Mouse (Mus musculus) hindbrain, embryonic 11.5 days (tissue): ENCODE data around the gene Alkbh2. TPM values are rescaled to one million over a fixed set of nuclear protein-coding genes. Genes with fewer than 3 reads are reported as not detected.

ENCODE experiments used
- ATAC-seq: fragments of 200-750 bp; cut with Nextera tagmentation; 2 replicates; pipeline ENCODE4 v1.8.0; 2017; ENCODE audit warnings: mild to moderate bottlenecking, moderate TSS enrichment, moderate library complexity; ENCODE audit not compliant: low FRiP score
- DNase-seq: peaks from one replicate; pipeline ENCODE4 v3.0.0-alpha.2; 2015; ENCODE audit warnings: low spot score
- H3K27ac ChIP-seq: fragments of 300-500 bp; sonication (generic); 2 replicates; pipeline ENCODE4 v1.5.1; 2014; ENCODE audit warnings: mild to moderate bottlenecking, low read depth, low read length
- H3K27me3 ChIP-seq: fragments of 300-500 bp; sonication (generic); 2 replicates; pipeline ENCODE4 v1.6.1; 2014; ENCODE audit warnings: mild to moderate bottlenecking, low read length, moderate library complexity, mixed read lengths; ENCODE audit not compliant: control insufficient read depth, insufficient read depth
- H3K36me3 ChIP-seq: fragments of 300-500 bp; sonication (generic); 2 replicates; pipeline ENCODE4 v1.6.1; 2014; ENCODE audit warnings: mild to moderate bottlenecking, low read length, moderate library complexity, mixed read lengths; ENCODE audit not compliant: control insufficient read depth, insufficient read depth
- H3K4me1 ChIP-seq: fragments of 300-500 bp; sonication (generic); replicated peaks from 2 replicates; pipeline ENCODE4 v1.6.1; 2014; ENCODE audit warnings: low read length, mixed read lengths; ENCODE audit not compliant: control insufficient read depth, insufficient read depth
- H3K4me2 ChIP-seq: fragments of 300-500 bp; sonication (generic); replicated peaks from 2 replicates; pipeline ENCODE4 v1.6.1; 2014; ENCODE audit warnings: mild to moderate bottlenecking, low read depth, low read length
- H3K4me3 ChIP-seq: fragments of 300-500 bp; sonication (generic); 2 replicates; pipeline ENCODE4 v1.5.1; 2014; ENCODE audit warnings: low read depth, low read length
- H3K9ac ChIP-seq: fragments of 300-500 bp; sonication (generic); 2 replicates; pipeline ENCODE4 v1.6.1; 2014; ENCODE audit warnings: low read depth, low read length
- H3K9me3 ChIP-seq: fragments of 300-500 bp; sonication (generic); 2 replicates; pipeline ENCODE4 v1.6.1; 2016; ENCODE audit warnings: low read length; ENCODE audit not compliant: control insufficient read depth
- WGBS: fragments of 180-500 bp; shearing (Covaris S2); extraction: QIAGEN DNeasy Blood & Tissue Kit; methylation state at CpG from one replicate; pipeline ENCODE4 v1.1.7; 2014; 5-methylcytosine and 5-hydroxymethylcytosine counted together
- polyA plus RNA-seq: library from polyadenylated mRNA; unstranded; fragments of >200 nt; fragmentation: Nextera tagmentation; extraction: Ambion mirVana; gene quantifications from 2 replicates; pipeline ENCODE4 v1.2.1, GENCODE M21; 2014

Alkbh2 gene
- polyA plus RNA-seq, 1 experiment from 2014 or later = 9.4 TPM

GRCm38 (mm10) chr5:114119806-114120205, 8.2 kb downstream of the Alkbh2 start:
- Histone ChIP-seq H3K27me3 (no peaks in the 10 kb centered on the region), H3K9me3 (no peaks in the 10 kb centered on the region), H3K4me3 (no peak overlapping the region), H3K9ac (no peak overlapping the region), H3K27ac (no peak overlapping the region), H3K4me1 (no peaks in the 10 kb centered on the region), H3K4me2 (no peak overlapping the region), H3K36me3 (peaks cover 11% of the 10 kb centered on the region; the same call in 1 of the 2 replicates)
- no peak for DNase-seq
- no peak for ATAC-seq
- WGBS = 93% methylated on average over 4 of the region's 4 CpGs

GRCm38 (mm10) chr5:114116586-114116985, 11.4 kb downstream of the Alkbh2 start:
- H3K9me3 ChIP-seq = no peaks in the 10 kb centered on the region
- H3K4me3 ChIP-seq = no peak overlapping the region
- H3K36me3 ChIP-seq = 0 out of 2 replicates have a peak, but pooled peaks cover 4% of the 10 kb centered on the region
- no peak for ATAC-seq
- H3K9ac ChIP-seq = no peak overlapping the region
- no peaks in the 10 kb centered on the region for H3K27me3 ChIP-seq
- no peak for DNase-seq
- no peaks in the 10 kb centered on the region for H3K4me1 ChIP-seq
- no peak overlapping the region for H3K27ac ChIP-seq
- 88% methylated on average over 7 of the region's 7 CpGs for WGBS
- no peak overlapping the region for H3K4me2 ChIP-seq

DNA sequence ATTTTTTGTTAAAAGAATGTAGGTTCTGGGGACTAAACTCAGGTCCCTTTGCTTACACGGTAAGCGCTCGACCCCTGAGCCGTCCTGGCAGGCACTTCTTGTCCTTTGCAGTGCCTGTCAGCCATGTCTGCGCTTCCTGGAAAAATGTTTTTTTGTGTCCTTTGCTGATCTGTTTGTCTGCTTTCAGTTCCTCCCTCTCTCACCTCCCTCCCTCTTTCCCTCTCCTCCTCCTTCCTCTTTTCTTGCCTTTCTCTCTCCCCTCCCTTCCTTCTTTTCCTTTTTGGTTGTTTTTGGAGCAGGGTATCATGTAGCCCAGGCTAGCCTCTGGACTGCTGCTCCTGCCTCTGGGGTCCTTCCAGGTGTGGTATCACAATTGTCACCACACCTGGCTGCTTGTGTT, 13.0 kb downstream of the Alkbh2 start:
- Histone ChIP-seq H3K4me3 (no peak overlapping the region), H3K36me3 (no peaks in the 10 kb centered on the region), H3K9ac (no peak overlapping the region), H3K4me2 (no peak overlapping the region), H3K27ac (no peak overlapping the region), H3K4me1 (no peaks in the 10 kb centered on the region), H3K27me3 (no peaks in the 10 kb centered on the region), H3K9me3 (no peaks in the 10 kb centered on the region)
- WGBS = 84% methylated on average over 5 of the region's 5 CpGs
- ATAC-seq = no peak
- no peak for DNase-seq

GRCm38 (mm10) chr5:114113334-114113733, 14.7 kb downstream of the Alkbh2 start:
- Histone ChIP-seq H3K27ac (no peak overlapping the region), H3K27me3 (no peaks in the 10 kb centered on the region), H3K4me2 (no peak overlapping the region), H3K4me1 (no peaks in the 10 kb centered on the region), H3K36me3 (0 out of 2 replicates have a peak, but pooled peaks cover 7% of the 10 kb centered on the region), H3K9me3 (no peaks in the 10 kb centered on the region), H3K9ac (no peak overlapping the region), H3K4me3 (no peak overlapping the region)
- ATAC-seq (no peak), DNase-seq (peak; percentile 6)
- 80% methylated on average over 6 of the region's 6 CpGs for WGBS

GRCm38 (mm10) chr5:114106391-114106935, 21.6 kb downstream of the Alkbh2 start:
- no peaks in the 10 kb centered on the region for H3K4me1 ChIP-seq
- WGBS = 74% methylated on average over 16 of the region's 16 CpGs
- H3K27ac ChIP-seq = no peak overlapping the region
- DNase-seq (no peak), ATAC-seq (no peak)
- no peaks in the 10 kb centered on the region for H3K9me3 ChIP-seq
- no peaks in the 10 kb centered on the region for H3K27me3 ChIP-seq
- H3K4me2 ChIP-seq = no peak overlapping the region
- no peak overlapping the region for H3K4me3 ChIP-seq
- 0 out of 2 replicates have a peak, but pooled peaks cover 13% of the 10 kb centered on the region for H3K36me3 ChIP-seq
- no peak overlapping the region for H3K9ac ChIP-seq

DNA sequence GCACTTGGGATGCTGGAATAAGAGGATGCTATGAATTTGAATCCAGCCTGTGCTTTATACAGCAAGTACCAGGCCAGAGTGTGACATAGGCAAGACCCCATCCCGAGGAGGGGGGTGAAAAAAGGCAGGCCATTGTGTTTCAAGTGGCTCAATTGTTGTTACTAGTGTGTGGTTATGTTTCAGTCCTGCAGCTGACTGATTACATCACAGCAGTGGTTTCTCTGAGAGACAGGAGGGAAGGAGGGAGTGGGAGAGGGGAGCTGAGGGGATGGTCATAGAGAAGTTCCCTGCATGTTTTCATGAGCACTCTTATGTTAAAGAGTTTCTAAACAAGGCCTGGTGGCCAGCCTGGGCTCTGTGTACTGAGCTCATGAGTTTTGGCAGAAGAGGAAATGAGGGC, 25.2 kb downstream of the Alkbh2 start:
- peaks cover 8% of the 10 kb centered on the region; the same call in 1 of the 2 replicates for H3K4me1 ChIP-seq
- H3K27ac ChIP-seq = no peak overlapping the region
- ATAC-seq = no peak
- DNase-seq = no peak
- no peak overlapping the region for H3K4me2 ChIP-seq
- H3K36me3 ChIP-seq = 0 out of 2 replicates have a peak, but pooled peaks cover under 1% of the 10 kb centered on the region
- H3K27me3 ChIP-seq = no peaks in the 10 kb centered on the region
- H3K9ac ChIP-seq = no peak overlapping the region
- no peaks in the 10 kb centered on the region for H3K9me3 ChIP-seq
- H3K4me3 ChIP-seq = no peak overlapping the region
- 91% methylated on average over 1 of the region's 1 CpGs for WGBS

- 82% methylated on average over 4 of the region's 4 CpGs for WGBS
- ATAC-seq = no peak
These were observed 26.1 kb downstream of the Alkbh2 start for GRCm38 (mm10) chr5:114101873-114102272.

DNA sequence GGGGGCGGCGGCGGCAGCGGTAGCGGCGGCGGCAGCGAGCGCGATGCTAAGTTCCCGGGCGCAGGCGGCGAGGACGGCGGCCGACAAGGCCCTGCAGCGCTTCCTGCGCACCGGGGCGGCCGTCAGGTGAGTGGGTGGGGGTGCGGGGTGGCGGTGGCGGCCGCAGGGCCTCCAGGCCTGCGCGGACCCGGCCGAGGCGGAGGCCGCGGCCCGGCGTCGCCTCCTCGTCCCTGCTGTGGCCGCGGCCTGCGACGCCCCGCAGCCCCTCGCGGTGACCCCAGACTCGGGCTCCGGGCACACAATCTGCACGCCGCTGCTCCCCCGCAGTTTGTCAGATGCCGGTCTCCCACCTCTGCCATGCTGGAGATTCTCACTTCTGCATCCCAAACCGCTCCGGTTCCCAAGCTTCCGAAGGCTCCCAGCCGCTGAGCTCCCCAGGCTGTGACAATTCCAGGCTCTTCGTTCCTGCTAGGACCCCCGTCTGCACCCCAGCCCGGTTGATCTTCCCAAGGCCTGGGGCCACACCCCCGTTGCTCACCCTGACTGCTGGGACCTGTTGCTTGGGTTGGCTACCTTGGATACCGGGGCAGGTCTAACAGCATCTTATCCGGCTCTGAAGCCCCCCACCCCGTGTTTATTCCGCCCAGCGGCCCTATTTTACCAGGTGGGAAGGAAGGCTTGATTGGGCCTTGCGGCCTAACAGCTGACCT, 27.5 kb downstream of the Alkbh2 start:
- ATAC-seq (peak; percentile 63; the same call in 1 of the 2 replicates), DNase-seq (no peak)
- Histone ChIP-seq H3K36me3 (no peaks in the 10 kb centered on the region), H3K9ac (peak overlapping the region; percentile 95), H3K4me2 (peak overlapping the region; percentile 96), H3K27ac (peak overlapping the region; percentile 42; the same call in 1 of the 2 replicates), H3K4me3 (peak overlapping the region; percentile 94), H3K4me1 (peaks cover 8% of the 10 kb centered on the region; the same call in 1 of the 2 replicates), H3K9me3 (no peaks in the 10 kb centered on the region), H3K27me3 (no peaks in the 10 kb centered on the region)
- 2% methylated on average over 58 of the region's 64 CpGs for WGBS

More at GRCm38 (mm10) chr5:114101873-114102272, 26.1 kb downstream of the Alkbh2 start:
- Histone ChIP-seq H3K4me1 (peaks cover 8% of the 10 kb centered on the region; the same call in 1 of the 2 replicates), H3K27me3 (no peaks in the 10 kb centered on the region), H3K9me3 (no peaks in the 10 kb centered on the region), H3K27ac (no peak overlapping the region), H3K36me3 (no peaks in the 10 kb centered on the region), H3K4me3 (no peak overlapping the region), H3K9ac (no peak overlapping the region), H3K4me2 (no peak overlapping the region)
- DNase-seq = no peak
